In the genomic region with DNA sequence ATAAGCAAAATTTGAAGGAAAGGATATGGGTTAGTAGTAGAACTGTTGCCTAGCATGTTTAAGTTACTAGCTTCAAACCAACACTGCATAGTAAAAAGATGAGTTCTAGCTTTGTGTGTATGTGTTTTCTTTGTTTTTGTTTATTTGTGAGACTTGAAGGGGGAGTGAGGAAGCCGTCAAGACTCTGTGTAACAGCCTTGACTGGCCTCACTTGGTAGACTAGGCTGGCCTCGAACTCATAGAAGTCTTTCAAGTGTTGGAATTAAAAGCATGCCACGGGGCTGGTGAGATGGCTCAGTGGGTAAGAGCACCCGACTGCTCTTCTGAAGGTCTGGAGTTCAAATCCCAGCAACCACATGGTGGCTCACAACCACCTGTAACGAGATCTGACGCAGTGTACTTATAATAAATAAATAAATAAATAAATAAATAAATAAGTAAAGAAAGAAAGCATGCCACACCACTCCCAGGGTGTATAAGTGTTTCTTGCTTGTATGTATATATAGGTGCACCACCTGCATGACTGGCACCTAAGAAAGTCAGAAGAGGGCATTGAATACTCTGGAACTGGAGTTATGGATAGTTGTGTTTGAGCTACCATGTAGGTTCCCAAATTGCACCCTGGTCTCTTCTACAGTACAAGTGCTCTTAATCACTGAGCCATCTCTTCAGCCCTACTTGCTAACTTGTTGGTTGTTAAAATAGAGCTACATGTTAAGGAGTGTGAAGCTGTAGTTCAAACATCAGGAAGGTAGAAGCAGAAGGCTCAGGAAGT, we compare ENCODE assay signal across 8 mouse cellular contexts. TPM values are rescaled to one million over a fixed set of nuclear protein-coding genes. Genes with fewer than 3 reads are reported as not detected.
DNase-seq lines count a peak whose midpoint lies in the region; ATAC-seq and TF ChIP-seq lines count a peak whose summit lies in the region.

No protein-coding gene starts in this region.

- peaks cover 27% of the 10 kb centered on the region for H3K4me1 ChIP-seq in heart, embryonic 13.5 days
- H3K4me1 ChIP-seq in embryonic facial prominence, embryonic 15.5 days: peaks cover 16% of the 10 kb centered on the region; the same call in 1 of the 2 replicates
- H3K4me1 ChIP-seq in liver, postnatal 0 days (ENCODE audit: insufficient read depth): peaks cover 15% of the 10 kb centered on the region

- no peak for DNase-seq in heart, adult 8-10 months (ENCODE audit: low spot score)
- DNase-seq in 416B (ENCODE audit: low read depth): peak; percentile 32
- no peak for DNase-seq in liver, postnatal 0 days
- no peak for DNase-seq in adrenal gland, postnatal 36 days
- no peak for DNase-seq in right cerebral cortex, postnatal 4 days

- no peak for TF ChIP-seq CTCF in liver, postnatal 0 days (IDR thresholded peaks at IDR 0.05; ENCODE audit: low read depth)

- H3K9me3 ChIP-seq in heart, embryonic 13.5 days: no peaks in the 10 kb centered on the region
- no peaks in the 10 kb centered on the region for H3K9me3 ChIP-seq in embryonic facial prominence, embryonic 15.5 days (replicated peaks)
- no peaks in the 10 kb centered on the region for H3K9me3 ChIP-seq in liver, postnatal 0 days (ENCODE audit: low read length)

- ATAC-seq in heart, embryonic 13.5 days (ENCODE audit: extremely low read depth, insufficient number of reproducible peaks, low FRiP score, low TSS enrichment): no peak
- ATAC-seq in embryonic facial prominence, embryonic 15.5 days (ENCODE audit: insufficient number of reproducible peaks, low FRiP score, low TSS enrichment, low read depth): no peak
- ATAC-seq in liver, postnatal 0 days: no peak
- ATAC-seq in monocyte, adult 5-6 weeks (replicated peaks; ENCODE audit: insufficient number of reproducible peaks, low FRiP score, low TSS enrichment, poor library complexity, severe bottlenecking): no peak

- H3K27me3 ChIP-seq in heart, embryonic 13.5 days (replicated peaks): no peaks in the 10 kb centered on the region
- no peaks in the 10 kb centered on the region for H3K27me3 ChIP-seq in embryonic facial prominence, embryonic 15.5 days
- no peaks in the 10 kb centered on the region for H3K27me3 ChIP-seq in liver, postnatal 0 days (ENCODE audit: insufficient read depth, low read length)

- H3K4me3 ChIP-seq in heart, embryonic 13.5 days: no peak overlapping the region
- H3K4me3 ChIP-seq in embryonic facial prominence, embryonic 15.5 days (replicated peaks): no peak overlapping the region
- H3K4me3 ChIP-seq in liver, postnatal 0 days (ENCODE audit: low read depth, low read length): no peak overlapping the region

- WGBS in heart, embryonic 13.5 days: 44% methylated on average over 6 of the region's 6 CpGs
- WGBS in embryonic facial prominence, embryonic 15.5 days: 43% methylated on average over 6 of the region's 6 CpGs
- WGBS in liver, postnatal 0 days (ENCODE audit: insufficient replicate concordance): 43% methylated on average over 6 of the region's 6 CpGs

- no peaks in the 10 kb centered on the region for H3K36me3 ChIP-seq in heart, embryonic 13.5 days
- no peaks in the 10 kb centered on the region for H3K36me3 ChIP-seq in embryonic facial prominence, embryonic 15.5 days
- no peaks in the 10 kb centered on the region for H3K36me3 ChIP-seq in liver, postnatal 0 days (replicated peaks; ENCODE audit: insufficient read depth, low read length)

- peak overlapping the region; percentile 76 for H3K4me2 ChIP-seq in heart, embryonic 13.5 days
- H3K4me2 ChIP-seq in embryonic facial prominence, embryonic 15.5 days (replicated peaks): no peak overlapping the region
- peak overlapping the region; percentile 2; the same call in 1 of the 2 replicates for H3K4me2 ChIP-seq in liver, postnatal 0 days (ENCODE audit: low read depth, low read length)

- TF ChIP-seq EP300 in liver, postnatal 0 days (IDR thresholded peaks at IDR 0.05; ENCODE audit: low read depth): no peak

- H3K27ac ChIP-seq in heart, embryonic 13.5 days (replicated peaks): peak overlapping the region; percentile 88
- peak overlapping the region; percentile 95 for H3K27ac ChIP-seq in embryonic facial prominence, embryonic 15.5 days (replicated peaks)
- peak overlapping the region; percentile 89 for H3K27ac ChIP-seq in liver, postnatal 0 days (ENCODE audit: low read depth)

- peak overlapping the region; percentile 12; the same call in 1 of the 2 replicates for H3K9ac ChIP-seq in heart, embryonic 13.5 days
- no peak overlapping the region for H3K9ac ChIP-seq in embryonic facial prominence, embryonic 15.5 days
- H3K9ac ChIP-seq in liver, postnatal 0 days (replicated peaks): no peak overlapping the region

RNA-seq across cellular contexts. Expression of gene Tex14, which starts 18.9 kb away (rescaled TPM):
- polyA plus RNA-seq in heart, embryonic 13.5 days (2015; fragmentation: Nextera tagmentation; extraction: Ambion mirVana): 0.28 and 0.47 TPM in 2 replicates
- under 1 TPM in 3 of 4 experiments, not detected in 1; 0.16 to 0.29 (median 0.19) TPM for total RNA-seq in heart, adult 8-10 months (2022)
- polyA plus RNA-seq in embryonic facial prominence, embryonic 15.5 days (2015; fragmentation: Nextera tagmentation; extraction: Ambion mirVana): 1.7 and 2.0 TPM in 2 replicates
- 0.24 TPM in 1 of 2 replicates, not detected in the other for polyA plus RNA-seq in liver, postnatal 0 days (2015; fragmentation: Nextera tagmentation; extraction: Ambion mirVana)
- total RNA-seq in monocyte, adult 5-6 weeks (2017): 3.7 to 4.4 TPM in 2 of 3 replicates, not detected in the other
- total RNA-seq in adrenal gland, postnatal 36 days (2021): under 1 TPM; 0.36 to 0.95 TPM

RNA-seq across cellular contexts. Expression of gene Rad51c, which starts 19.0 kb away (rescaled TPM):
- 9.7 and 9.9 TPM in 2 replicates for polyA plus RNA-seq in heart, embryonic 13.5 days (2015; fragmentation: Nextera tagmentation; extraction: Ambion mirVana)
- 1 to 10 TPM in 2 of 4 experiments, under 1 TPM in 2; 0.72 to 2.0 (median 1.2) TPM for total RNA-seq in heart, adult 8-10 months (2022)
- 6.4 and 7.3 TPM in 2 replicates for polyA plus RNA-seq in embryonic facial prominence, embryonic 15.5 days (2015; fragmentation: Nextera tagmentation; extraction: Ambion mirVana)
- polyA plus RNA-seq in liver, postnatal 0 days (2015; fragmentation: Nextera tagmentation; extraction: Ambion mirVana): 1.6 and 2.6 TPM in 2 replicates
- total RNA-seq in monocyte, adult 5-6 weeks (2017): 2.6 to 6.8 TPM (median 6.5 TPM) in 3 replicates
- total RNA-seq in adrenal gland, postnatal 36 days (2021): 1 to 10 TPM; 2.0 to 3.1 TPM
